Mouse (Mus musculus) urinary bladder, postnatal 25 days (tissue): ENCODE measurements around the gene Ints1.
"Not testable (repeated sequence)": the region's sequence is repeated elsewhere in the genome, so short reads cannot be mapped to it uniquely, and the experiment has no call there.

Experiments
- DNase-seq: peaks from one replicate; pipeline ENCODE4 v3.0.0; 2022; ENCODE audit warnings: low spot score

Gene Ints1

GRCm38 (mm10) chr5:139754753-139755152 lies 20.7 kb downstream of the Ints1 start:
- DNase-seq: peak; percentile 52

- peak; percentile 64 for DNase-seq
Measured at GRCm38 (mm10) chr5:139750535-139750934, 24.9 kb downstream of the Ints1 start.

GRCm38 (mm10) chr5:139749413-139750125 lies 25.9 kb downstream of the Ints1 start:
- no peak for DNase-seq

- peak; percentile 59 for DNase-seq
Measured at GRCm38 (mm10) chr5:139745771-139746170, 29.7 kb downstream of the Ints1 start.

GRCm38 (mm10) chr5:139742640-139743039 lies 32.8 kb downstream of the Ints1 start:
- DNase-seq: not testable (repeated sequence)

- DNase-seq: no peak
Measured at GRCm38 (mm10) chr5:139738592-139739315, 36.7 kb downstream of the Ints1 start.

GRCm38 (mm10) chr5:139737841-139738591 lies 37.5 kb downstream of the Ints1 start:
- peak; percentile 63 for DNase-seq

- no peak for DNase-seq
Measured at GRCm38 (mm10) chr5:139736504-139736940, 39.0 kb downstream of the Ints1 start.

- DNase-seq: peak; percentile 95
Measured at GRCm38 (mm10) chr5:139735677-139736503, 39.6 kb downstream of the Ints1 start, which contains the start of gene Micall2. Gene Micall2, minus strand, starts transcription at chr5:139736336.

- DNase-seq: no peak
Measured at GRCm38 (mm10) chr5:139734746-139735145, 40.7 kb downstream of the Ints1 start.

- no peak for DNase-seq
Measured at GRCm38 (mm10) chr5:139734016-139734415, 41.5 kb downstream of the Ints1 start.

- DNase-seq: peak; percentile 62
Measured at GRCm38 (mm10) chr5:139732634-139733107, 42.8 kb downstream of the Ints1 start.

- DNase-seq: no peak
Measured at GRCm38 (mm10) chr5:139730712-139731486, 44.6 kb downstream of the Ints1 start.

GRCm38 (mm10) chr5:139727261-139727660 lies 48.2 kb downstream of the Ints1 start:
- DNase-seq: no peak

GRCm38 (mm10) chr5:139726186-139726585 lies 49.3 kb downstream of the Ints1 start:
- DNase-seq: no peak

- DNase-seq: no peak
Measured at GRCm38 (mm10) chr5:139724336-139725116, 50.9 kb downstream of the Ints1 start.

- DNase-seq: no peak
Measured at GRCm38 (mm10) chr5:139723113-139723512, 52.4 kb downstream of the Ints1 start.

GRCm38 (mm10) chr5:139722709-139723108 lies 52.8 kb downstream of the Ints1 start:
- no peak for DNase-seq

GRCm38 (mm10) chr5:139718949-139719348 lies 56.5 kb downstream of the Ints1 start:
- DNase-seq: no peak

GRCm38 (mm10) chr5:139718540-139718939 lies 56.9 kb downstream of the Ints1 start:
- DNase-seq: no peak
